Mouse (Mus musculus) myocyte (in vitro differentiated cells): ENCODE measurements at regions not wholly inside any gene's neighbourhood (a gene's known extent, or its start where the extent isn't known, plus 50 kb on each side); places are given as distances from the start of the nearest gene placed in this dataset.

ENCODE experiments used
- H3K27me3 ChIP-seq: one replicate; pipeline ENCODE4 v1.6.1; 2011; ENCODE audit not compliant: control insufficient read depth, insufficient read depth, insufficient read length
- H3K36me3 ChIP-seq: one replicate; pipeline ENCODE4 v1.6.1; 2011; ENCODE audit not compliant: control insufficient read depth, insufficient read depth
- H3K4me2 ChIP-seq: one replicate; pipeline ENCODE4 v1.6.1; 2011; ENCODE audit warnings: low read depth, control low read depth
- H3K4me3 ChIP-seq: one replicate; pipeline ENCODE4 v1.5.1; 2011; ENCODE audit warnings: mild to moderate bottlenecking, control low read depth, moderate library complexity
- H3K79me2 ChIP-seq: one replicate; pipeline ENCODE4 v1.6.1; 2011; ENCODE audit not compliant: control insufficient read depth, insufficient read depth
- H3ac ChIP-seq: one replicate; pipeline ENCODE4 v1.6.1; 2011; ENCODE audit not compliant: control insufficient read depth, insufficient read length
- CEBPB ChIP-seq: IDR thresholded peaks from 2 replicates; pipeline ENCODE4 v1.6.1; 2011; ENCODE audit warnings: mild to moderate bottlenecking, moderate library complexity; ENCODE audit not compliant: poor library complexity, insufficient read depth, severe bottlenecking
- E2F4 ChIP-seq: IDR thresholded peaks from one replicate; pipeline ENCODE4 v1.6.1; 2011; ENCODE audit warnings: mild to moderate bottlenecking, control low read depth, moderate library complexity; ENCODE audit not compliant: insufficient read depth
- MAX ChIP-seq: IDR thresholded peaks from one replicate; pipeline ENCODE4 v1.6.1; 2011; ENCODE audit warnings: low read depth, mild to moderate bottlenecking, control low read depth
- MYOD1 ChIP-seq, 3 experiments: IDR thresholded peaks; one replicate each; pipeline ENCODE4 v1.6.1; 2011; ENCODE audit warnings: control low read depth in 2 of 3, low read depth in 2 of 3, mild to moderate bottlenecking in 2 of 3, moderate library complexity in 1 of 3; ENCODE audit not compliant: insufficient read length in 2 of 3, control insufficient read depth in 1 of 3
- MYOG ChIP-seq, 3 experiments: IDR thresholded peaks; one replicate each; pipeline ENCODE4 v1.6.1; 2011; ENCODE audit warnings: control low read depth in 2 of 3, low read depth in 2 of 3, mild to moderate bottlenecking in 2 of 3; ENCODE audit not compliant: insufficient read length in 2 of 3, control insufficient read depth in 1 of 3, insufficient read depth in 1 of 3
- POLR2A ChIP-seq: IDR thresholded peaks from one replicate; pipeline ENCODE4 v1.6.1; 2011; ENCODE audit warnings: low read depth, mild to moderate bottlenecking, control low read depth, moderate library complexity; ENCODE audit not compliant: insufficient read length
- POLR2AphosphoS2 ChIP-seq: IDR thresholded peaks from one replicate; pipeline ENCODE4 v1.6.1; 2011; ENCODE audit warnings: low read depth, control low read depth; ENCODE audit not compliant: insufficient read length
- REST ChIP-seq: IDR thresholded peaks from one replicate; pipeline ENCODE4 v1.6.1; 2011; ENCODE audit warnings: mild to moderate bottlenecking, control low read depth, moderate library complexity; ENCODE audit not compliant: insufficient read depth, insufficient read length
- SRF ChIP-seq: IDR thresholded peaks from one replicate; pipeline ENCODE4 v1.6.1; 2011; ENCODE audit warnings: low read depth; ENCODE audit not compliant: control insufficient read depth, insufficient read length
- TCF12 ChIP-seq: IDR thresholded peaks from one replicate; pipeline ENCODE4 v1.6.1; 2011; ENCODE audit warnings: mild to moderate bottlenecking, control low read depth; ENCODE audit not compliant: poor library complexity, insufficient read depth, severe bottlenecking
- TCF3 ChIP-seq: IDR thresholded peaks from one replicate; pipeline ENCODE4 v1.6.1; 2011; ENCODE audit warnings: low read depth, control low read depth; ENCODE audit not compliant: insufficient read length
- USF1 ChIP-seq: IDR thresholded peaks from one replicate; pipeline ENCODE4 v1.6.1; 2011; ENCODE audit warnings: low read depth, mild to moderate bottlenecking, control low read depth, moderate library complexity

DNA sequence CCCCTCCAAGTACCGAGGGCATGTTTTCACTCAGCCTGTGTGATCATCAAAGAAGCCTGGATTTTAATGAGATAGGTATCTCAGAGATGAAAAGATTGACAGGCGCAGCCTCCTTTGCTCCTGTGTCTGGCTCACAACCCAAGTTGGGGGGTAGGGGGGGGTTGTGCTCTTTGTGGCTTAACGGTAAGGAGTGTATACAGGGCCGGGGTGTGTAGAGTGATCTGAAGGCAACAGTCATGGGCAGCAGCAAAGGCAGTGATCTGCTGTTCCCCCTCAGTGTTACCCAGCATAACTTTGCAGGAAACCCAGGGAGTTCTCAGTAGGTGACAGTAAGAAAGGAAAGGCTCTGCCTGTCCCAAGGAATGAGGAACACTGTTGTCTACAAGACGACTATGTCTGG lies 94.1 kb upstream of the Lhx8 start:
- H3K79me2 ChIP-seq, result no peaks in the 10 kb centered on the region
- TF ChIP-seq SRF (no peak), MYOD1 (IDR thresholded peaks at IDR 0.05; ENCODE audit: control insufficient read depth in 1 of 3, insufficient read length in 2 of 3, low read depth in 2 of 3) (no peak), TCF12 (no peak), TCF3 (no peak), POLR2AphosphoS2 (no peak), CEBPB (no peak), USF1 (no peak), REST (no peak), E2F4 (no peak)
- H3K4me2 ChIP-seq, result no peak overlapping the region
- H3ac ChIP-seq, result no peak overlapping the region
- no peak overlapping the region for H3K4me3 ChIP-seq
- no peaks in the 10 kb centered on the region for H3K27me3 ChIP-seq
- no peaks in the 10 kb centered on the region for H3K36me3 ChIP-seq

DNA sequence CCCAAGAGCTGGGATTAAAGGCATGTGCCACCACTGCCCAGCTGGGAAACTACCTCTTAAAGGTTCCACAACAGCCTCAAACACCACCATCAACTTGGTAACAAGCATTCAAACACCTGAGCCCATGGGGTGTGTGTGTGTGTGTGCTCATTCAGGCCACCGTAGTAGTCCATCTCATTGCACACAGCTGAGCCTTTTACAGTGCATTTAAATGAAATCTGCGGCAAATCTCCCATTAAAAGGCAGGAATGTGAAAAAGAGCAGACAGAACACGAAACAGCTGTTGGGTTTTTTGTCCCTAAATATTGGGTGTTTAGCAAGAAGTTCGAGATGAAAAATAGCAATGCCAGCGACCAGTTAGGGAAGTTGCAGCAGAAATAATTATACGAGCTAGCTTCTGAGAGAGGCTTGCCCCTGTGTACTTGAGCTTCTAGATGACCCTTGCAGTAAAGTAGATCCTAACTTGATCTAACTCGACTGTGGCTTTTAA lies 91.0 kb upstream of the Lhx8 start:
- Histone ChIP-seq H3K27me3 (no peaks in the 10 kb centered on the region), H3K4me2 (no peak overlapping the region), H3ac (no peak overlapping the region), H3K4me3 (no peak overlapping the region), H3K36me3 (no peaks in the 10 kb centered on the region), H3K79me2 (no peaks in the 10 kb centered on the region)
- TF ChIP-seq MYOD1 (IDR thresholded peaks at IDR 0.05; ENCODE audit: control insufficient read depth in 1 of 3, insufficient read length in 2 of 3, low read depth in 2 of 3) (no peak), REST (no peak), SRF (no peak), MYOG (IDR thresholded peaks at IDR 0.05; ENCODE audit: control insufficient read depth in 1 of 3, insufficient read depth in 1 of 3, insufficient read length in 2 of 3, low read depth in 2 of 3) (no peak), E2F4 (no peak), USF1 (no peak), MAX (no peak), CEBPB (no peak)

DNA sequence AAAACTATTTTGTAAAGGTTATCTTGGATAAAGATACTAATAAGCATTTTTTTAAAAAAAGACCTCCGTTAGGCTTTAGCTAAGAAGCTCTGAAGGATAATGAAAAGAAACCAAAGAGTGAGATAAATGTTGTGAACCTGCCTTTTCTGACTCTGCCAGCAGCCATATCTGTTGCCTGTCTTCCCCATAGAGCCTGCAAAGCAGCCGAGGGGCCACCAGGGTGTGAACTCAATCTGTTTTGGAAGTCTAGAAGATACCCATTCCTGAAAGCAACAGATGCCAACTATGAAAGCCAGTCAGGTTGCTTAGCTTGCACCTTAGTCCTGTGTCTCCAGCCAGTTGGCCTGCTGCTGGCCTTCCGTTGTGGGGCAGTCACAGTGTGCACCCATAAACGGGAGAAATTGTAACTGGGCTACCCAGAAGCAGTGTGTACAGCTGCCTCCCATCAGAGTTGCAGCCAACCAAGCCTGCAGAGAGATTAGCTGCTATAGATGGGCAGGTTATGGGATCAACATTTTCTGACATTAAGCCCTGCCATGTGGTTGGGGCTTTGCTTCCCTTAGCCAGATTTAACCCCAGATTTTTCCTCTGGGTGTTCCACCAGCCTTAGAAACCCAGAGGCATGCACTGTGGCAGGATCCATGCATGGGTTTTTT lies 87.8 kb upstream of the Lhx8 start:
- Histone ChIP-seq H3K4me2 (no peak overlapping the region), H3K36me3 (no peaks in the 10 kb centered on the region), H3K79me2 (no peaks in the 10 kb centered on the region), H3K27me3 (no peaks in the 10 kb centered on the region), H3K4me3 (no peak overlapping the region), H3ac (no peak overlapping the region)
- TF ChIP-seq MAX (no peak), TCF3 (no peak), SRF (no peak), POLR2AphosphoS2 (no peak), MYOG (IDR thresholded peaks at IDR 0.05; ENCODE audit: control insufficient read depth in 1 of 3, insufficient read depth in 1 of 3, insufficient read length in 2 of 3, low read depth in 2 of 3) (no peak), POLR2A (no peak), CEBPB (no peak), TCF12 (no peak), USF1 (no peak), E2F4 (no peak), MYOD1 (IDR thresholded peaks at IDR 0.05; ENCODE audit: control insufficient read depth in 1 of 3, insufficient read length in 2 of 3, low read depth in 2 of 3) (no peak), REST (no peak)

DNA sequence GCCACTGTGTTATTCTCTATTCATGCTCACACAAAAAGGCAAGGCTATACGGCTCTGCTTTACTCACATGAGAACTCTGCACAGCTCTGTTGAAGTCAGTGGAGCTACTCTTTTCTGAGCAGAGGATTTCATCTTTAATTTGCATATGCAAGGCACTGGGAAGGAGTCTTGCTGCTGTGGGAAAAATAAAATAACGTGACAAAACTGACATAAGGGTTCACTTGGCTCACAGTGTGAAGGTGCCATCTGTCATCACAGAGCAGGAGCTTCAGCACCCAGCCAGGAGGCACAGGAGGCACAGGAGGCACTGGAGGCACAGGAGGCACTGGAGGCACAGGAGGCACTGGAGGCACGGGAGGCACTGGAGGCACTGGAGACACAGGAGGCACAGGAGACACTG lies 83.9 kb upstream of the Lhx8 start:
- Histone ChIP-seq H3K27me3 (no peaks in the 10 kb centered on the region), H3K36me3 (no peaks in the 10 kb centered on the region), H3K4me3 (no peak overlapping the region), H3K79me2 (no peaks in the 10 kb centered on the region), H3K4me2 (no peak overlapping the region), H3ac (no peak overlapping the region)
- TF ChIP-seq E2F4 (no peak), TCF12 (no peak), MAX (no peak), SRF (no peak)

DNA sequence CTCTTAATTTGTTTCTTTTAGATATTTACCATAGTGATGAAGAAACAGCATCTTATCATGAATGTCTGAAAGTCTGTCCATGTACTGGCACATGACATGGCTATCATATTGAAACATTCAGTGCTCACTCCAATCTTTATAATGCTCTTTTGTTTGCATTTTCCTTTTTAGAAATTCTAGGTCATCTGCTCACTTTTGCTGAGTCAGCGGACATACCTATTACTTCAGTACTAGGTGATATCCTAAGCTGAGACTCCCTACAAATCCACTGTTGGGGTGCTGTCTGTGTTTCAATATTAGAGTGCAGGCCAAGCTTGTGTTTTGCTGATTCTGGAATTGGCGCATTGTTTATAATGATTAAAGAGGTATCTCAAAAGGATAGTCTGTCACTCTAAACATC lies 79.8 kb upstream of the Lhx8 start:
- TF ChIP-seq MAX (no peak), SRF (no peak), REST (no peak), CEBPB (no peak), MYOG (IDR thresholded peaks at IDR 0.05; ENCODE audit: control insufficient read depth in 1 of 3, insufficient read depth in 1 of 3, insufficient read length in 2 of 3, low read depth in 2 of 3) (no peak), TCF3 (no peak), POLR2AphosphoS2 (no peak), USF1 (no peak), E2F4 (no peak), TCF12 (no peak), POLR2A (no peak), MYOD1 (IDR thresholded peaks at IDR 0.05; ENCODE audit: control insufficient read depth in 1 of 3, insufficient read length in 2 of 3, low read depth in 2 of 3) (no peak)
- Histone ChIP-seq H3K27me3 (no peaks in the 10 kb centered on the region), H3K4me2 (no peak overlapping the region), H3ac (no peak overlapping the region), H3K4me3 (no peak overlapping the region), H3K79me2 (no peaks in the 10 kb centered on the region), H3K36me3 (no peaks in the 10 kb centered on the region)
